Mouse (Mus musculus) left cerebral cortex, postnatal 10 days (tissue): ENCODE data around the gene Rad9a. TPM values are rescaled to one million over a fixed set of nuclear protein-coding genes. Genes with fewer than 3 reads are reported as not detected.
"Not testable (repeated sequence)": the region's sequence is repeated elsewhere in the genome, so short reads cannot be mapped to it uniquely, and the experiment has no call there.

Experiments
- DNase-seq, 2 experiments: peaks; one replicate each; pipeline ENCODE4 v3.0.0; 2021 to 2022; ENCODE audit warnings: low spot score in 2 of 2, mixed read lengths in 1 of 2; ENCODE audit errors: extremely low spot score in 1 of 2
- intact Hi-C: fragments of 180-260 bp; cut with DNase I; formaldehyde crosslinking; loops from one replicate; pipeline ENCODE4 v1.15.1; 2025
- total RNA-seq, 2 experiments: library from RNA; stranded (reverse); gene quantifications; 2 replicates each; pipeline ENCODE4 v1.2.3; 2021

Rad9a gene
- 1 to 10 TPM; 8.9 to 9.3 TPM for total RNA-seq

DNA sequence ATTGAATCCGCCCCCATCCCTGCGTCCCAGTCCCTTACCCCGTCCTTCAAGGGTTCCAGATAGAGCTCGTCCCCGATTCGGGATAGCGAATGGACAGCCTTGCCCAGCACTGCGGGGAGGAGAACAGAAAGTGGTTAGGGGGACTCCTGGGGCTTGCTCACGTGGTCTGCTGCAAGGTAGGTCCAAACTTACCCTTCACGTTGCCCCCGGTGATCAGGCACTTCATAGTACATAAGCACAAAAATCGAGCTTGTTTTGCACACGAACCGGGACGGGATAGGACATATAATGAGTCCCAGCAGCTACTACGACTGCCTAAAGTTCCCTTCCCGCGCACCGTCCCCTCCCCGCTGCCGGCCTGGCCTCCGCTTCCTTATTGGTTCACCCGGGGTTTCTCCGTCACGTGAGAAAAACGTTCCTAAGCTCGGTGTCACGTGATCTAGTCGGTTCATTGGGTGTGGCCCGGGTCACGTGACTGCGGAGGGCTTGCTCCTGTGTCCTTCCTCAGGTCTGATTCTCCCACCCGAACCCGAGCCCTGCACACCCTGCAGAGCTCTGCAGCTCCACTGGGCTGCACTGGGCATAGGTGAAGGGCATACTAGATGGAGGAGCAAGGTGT is at the start of gene Rad9a:
Gene Rad9a, minus strand, starts transcription at position 372 of the 619 bp plus-strand sequence.
- DNase-seq: peak; percentile 95 to 98
- intact Hi-C loops: loop anchor here (5.0 kb wide), 1 partner anchor 74 kb away; the partner anchor contains the start of gene Aip

DNA sequence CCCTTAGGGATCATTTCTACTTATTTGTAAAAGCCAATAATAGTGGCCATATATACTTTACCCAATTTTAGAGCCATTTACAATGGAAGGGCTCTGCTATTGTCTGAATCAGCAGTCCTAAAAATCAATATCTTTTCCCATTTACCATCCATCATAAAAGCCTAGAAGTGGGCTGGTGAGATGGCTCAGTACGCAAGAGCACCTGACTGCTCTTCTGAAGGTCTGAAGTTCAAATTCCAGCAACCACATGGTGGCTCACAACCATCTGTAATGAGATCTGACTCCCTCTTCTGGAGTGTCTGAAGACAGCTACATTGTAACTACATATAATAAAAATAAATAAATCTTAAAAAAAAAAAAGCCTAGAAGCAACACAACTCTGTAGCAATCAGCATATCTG is 47.2 kb upstream of the Rad9a start:
- DNase-seq: not testable (repeated sequence)

DNA sequence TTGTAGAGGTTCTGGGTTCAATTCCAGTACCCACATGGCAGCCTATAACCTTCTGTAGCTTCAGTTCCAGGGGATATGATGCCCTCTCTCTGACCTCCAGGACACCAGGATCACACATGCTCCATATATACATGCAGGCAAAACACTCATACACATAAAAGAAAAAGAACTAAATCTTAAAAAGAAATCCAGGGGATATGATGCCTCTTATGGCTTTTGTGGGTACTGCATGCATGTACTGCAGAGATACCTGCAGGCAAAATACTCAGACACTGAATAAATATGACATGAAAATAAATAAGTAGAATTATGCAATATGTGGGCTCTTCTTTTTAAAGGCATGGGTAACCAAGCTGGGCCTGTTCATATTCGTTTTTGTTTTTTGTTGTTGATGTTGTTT is 45.5 kb upstream of the Rad9a start:
- no peak for DNase-seq
- intact Hi-C loops: no loop called here

More for the DNA sequence above, 47.2 kb upstream of the Rad9a start:
- intact Hi-C loops: not testable (repeated sequence)

DNA sequence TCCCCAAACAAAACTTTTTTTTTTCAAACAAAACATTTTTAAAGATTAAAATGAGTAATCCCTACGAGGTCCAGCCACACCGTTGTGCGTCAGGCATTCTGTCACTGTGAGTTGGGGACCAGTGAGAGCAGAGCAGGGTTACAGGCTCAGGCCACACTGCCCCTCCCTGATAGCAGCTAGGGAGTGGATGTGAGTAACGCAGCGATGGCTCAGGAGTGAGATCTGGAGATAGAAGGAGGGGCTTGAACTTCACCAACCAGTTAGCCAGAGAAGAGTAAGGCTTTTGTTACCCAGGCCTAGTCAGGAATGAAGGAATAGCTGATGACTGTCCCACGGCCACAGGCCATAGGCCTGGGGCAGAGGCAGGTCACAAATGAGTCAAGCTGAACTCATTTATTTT is 43.3 kb upstream of the Rad9a start:
- intact Hi-C loops: no loop called here
- DNase-seq: no peak

DNA sequence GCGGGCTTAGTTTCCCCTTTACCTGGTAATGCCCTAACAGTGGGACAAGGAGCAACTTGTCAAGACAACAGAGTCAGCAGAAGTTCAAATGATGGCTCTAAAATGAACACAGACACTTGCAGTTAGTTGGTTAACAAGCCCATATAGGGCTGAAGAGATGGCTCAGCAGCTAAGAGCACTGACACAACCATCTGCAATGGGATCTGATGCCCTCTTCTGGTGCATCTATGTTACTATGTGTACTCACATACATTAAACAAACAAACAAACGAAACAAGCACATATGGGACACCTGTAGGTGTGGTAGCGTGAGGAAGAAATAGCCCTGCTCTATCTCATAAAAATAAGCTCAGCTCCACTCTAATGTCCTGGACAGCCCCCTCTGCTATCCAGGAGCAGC is 41.0 kb upstream of the Rad9a start:
- DNase-seq: no peak
- intact Hi-C loops: no loop called here

DNA sequence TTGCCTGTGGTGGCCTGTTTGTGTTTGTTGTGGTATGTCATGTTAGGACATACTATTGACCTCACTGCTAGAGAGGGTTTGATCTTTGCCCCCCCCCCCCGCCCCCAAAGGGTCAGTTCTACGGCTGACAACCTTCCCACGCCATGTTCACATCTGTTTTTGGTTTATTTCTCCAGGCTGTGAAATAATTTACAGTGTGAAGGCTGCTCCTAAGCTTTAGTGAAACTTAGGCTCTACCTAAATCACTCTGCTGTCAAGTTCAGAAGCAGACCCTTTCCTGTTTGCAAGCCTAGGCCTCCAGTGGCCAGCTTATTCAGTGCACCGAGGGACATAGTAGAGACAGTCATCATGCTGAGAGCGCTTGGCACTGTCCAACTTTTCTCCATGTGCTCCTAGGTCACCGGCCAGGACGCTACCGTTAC is 38.8 kb upstream of the Rad9a start:
- DNase-seq: no peak
- intact Hi-C loops: no loop called here

DNA sequence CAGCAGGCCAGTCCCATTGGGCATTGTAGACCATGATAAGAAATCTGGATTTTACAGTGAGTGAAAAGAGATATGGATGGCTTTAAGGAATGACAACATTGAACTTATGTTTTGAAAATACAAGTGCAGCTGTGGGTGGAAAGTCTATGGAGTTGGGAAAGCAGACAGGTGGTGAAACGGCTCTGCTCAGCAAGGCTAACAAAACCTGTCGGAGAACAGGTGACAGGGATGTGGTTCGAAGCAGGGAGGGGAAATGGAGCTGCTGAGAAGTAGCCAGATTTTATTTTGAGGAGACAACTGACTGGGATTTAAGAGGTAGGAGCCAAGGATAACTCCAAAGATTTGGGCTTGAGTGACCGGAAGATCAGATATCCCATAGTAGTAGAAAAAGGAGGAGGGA is 33.1 kb upstream of the Rad9a start:
- no peak for DNase-seq
- intact Hi-C loops: no loop called here

DNA sequence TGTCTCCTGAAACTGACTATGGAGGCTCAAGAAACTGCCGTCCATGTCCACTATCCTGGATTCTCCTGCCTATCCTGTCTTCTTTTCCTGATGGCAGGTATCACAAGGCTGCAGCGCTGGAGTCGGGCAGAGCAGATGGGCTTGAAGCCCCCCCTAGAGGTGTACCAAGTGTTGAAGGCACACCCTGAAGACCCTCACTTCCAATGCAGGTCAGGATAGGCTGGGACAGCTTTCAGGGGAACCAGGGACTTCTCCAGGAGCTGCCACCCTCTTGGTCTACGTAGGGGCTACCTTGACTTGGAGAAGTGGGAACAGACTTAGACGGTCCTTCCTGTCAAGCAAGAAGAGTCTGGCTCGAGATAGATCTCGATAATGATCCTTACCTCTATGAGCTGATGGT is 31.2 kb upstream of the Rad9a start:
- intact Hi-C loops: no loop called here
- DNase-seq: no peak

DNA sequence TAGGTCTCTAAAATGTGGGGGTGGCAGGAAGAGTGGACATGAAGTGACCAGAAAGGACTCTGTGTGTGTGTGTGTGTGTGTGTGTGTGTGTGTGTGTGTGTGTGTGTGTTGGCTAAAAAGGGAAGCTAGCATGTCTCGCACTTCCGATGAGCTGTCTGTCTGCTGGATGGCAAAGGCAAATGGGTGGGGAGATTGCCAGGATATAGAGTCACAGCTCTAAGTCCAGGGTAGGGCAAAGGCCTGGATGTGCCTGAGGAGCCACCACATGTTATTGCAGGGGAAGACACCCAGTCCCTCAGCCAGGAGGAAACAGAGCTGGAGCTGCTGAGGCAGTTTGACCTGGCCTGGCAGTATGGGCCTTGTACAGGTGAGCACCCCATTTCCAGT is 30.7 kb upstream of the Rad9a start:
- DNase-seq: no peak
- intact Hi-C loops: no loop called here

DNA sequence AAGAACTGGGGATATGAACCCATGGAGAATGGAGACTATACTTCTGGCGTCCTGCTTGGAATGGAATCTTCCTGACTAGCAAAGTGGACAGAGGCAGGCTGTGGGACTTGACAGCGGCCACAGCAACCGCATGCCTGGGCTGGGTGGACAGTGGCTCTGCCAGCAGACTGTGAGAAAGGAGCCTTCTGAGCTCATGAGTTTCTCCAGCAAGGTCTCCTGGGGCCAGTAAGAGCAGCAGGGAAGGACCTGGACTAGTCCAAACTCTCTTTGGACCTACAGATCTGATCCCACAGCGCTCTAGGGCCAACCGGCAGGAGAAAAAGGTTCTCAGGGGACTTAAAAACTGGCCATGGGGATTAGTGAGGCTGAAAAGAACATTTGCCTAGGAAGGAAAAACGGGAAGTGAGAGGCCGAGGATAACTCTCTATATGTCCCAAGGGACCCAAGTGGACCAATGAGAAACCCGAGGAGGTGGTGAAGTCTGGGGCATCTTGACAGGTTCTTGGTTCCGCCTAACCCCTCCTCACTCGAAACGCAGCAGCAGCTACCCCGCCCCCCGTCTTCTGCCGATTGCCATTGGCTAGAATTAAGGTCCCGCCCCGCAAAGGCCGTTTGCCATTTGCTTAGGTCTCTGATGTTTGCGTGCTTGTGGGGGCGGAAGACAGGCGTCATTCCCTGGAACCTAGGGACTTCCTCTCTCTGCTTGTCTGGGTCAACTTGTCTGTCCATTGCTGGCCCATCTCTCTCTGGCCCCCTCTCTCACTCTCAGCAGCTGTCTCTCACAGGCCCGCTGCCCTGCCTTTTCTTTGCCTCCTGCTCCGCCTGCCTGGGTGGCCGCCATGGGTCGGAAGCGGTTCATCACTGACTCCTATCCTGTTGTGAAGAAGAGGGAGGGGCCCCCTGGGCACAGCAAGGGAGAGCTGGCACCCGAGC is 30.1 kb upstream of the Rad9a start, which contains the start of gene Pold4:
Gene Pold4, plus strand, starts transcription at position 647 of the 933 bp plus-strand sequence.
- intact Hi-C loops: no loop called here
- peak; percentile 97 to 99 for DNase-seq

DNA sequence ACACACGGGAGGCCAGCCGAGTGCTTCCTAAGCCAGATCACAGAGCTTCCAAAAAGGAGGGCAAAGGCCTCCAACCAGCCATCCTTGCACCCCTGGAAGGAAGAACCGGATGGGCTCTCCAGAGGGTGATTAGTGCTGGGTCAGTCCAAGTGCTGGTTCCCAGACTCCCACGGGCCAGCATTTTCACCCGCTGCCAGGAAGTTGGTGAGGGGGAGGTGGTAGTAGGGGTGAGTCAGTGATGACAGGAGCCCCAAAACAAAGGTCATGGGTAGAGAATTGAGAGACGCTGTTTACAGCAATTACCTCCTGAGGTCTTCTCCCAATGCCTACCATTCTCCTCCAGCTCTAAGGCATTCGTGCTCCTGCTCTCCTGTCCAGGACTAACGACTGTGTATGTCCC is 29.0 kb upstream of the Rad9a start:
- no peak for DNase-seq
- intact Hi-C loops: no loop called here

DNA sequence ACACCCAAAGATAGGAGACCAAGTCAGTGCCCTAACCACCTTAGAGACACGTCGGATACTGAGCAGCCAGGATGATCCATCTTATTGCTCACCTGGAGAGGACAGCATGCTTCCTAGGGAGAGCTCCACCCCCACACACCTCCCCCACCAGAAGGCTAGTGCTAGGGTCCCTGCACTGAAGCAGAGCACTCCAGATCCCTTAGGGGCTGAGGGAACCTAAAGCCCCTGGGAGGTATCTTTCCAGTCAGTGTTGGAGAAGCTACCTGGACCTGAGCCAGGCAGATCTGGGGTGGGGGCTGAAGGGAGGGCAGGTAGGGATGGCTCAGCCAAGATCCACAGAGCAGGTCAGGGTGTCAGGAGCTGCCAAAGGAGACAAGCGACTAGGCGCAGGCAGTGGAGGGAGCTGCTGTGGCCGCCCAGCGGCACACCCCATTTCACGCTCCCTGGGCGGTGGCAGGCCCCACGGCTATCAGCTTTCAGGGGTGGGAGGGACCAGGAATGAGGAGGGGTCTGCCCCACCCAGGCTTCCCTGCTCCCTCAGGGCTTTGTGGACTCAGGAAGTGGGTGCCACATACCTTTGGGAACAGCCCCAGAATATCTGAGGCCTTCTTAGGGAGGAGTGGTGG is 28.1 kb upstream of the Rad9a start:
- intact Hi-C loops: loop anchor here (2.0 to 10.0 kb wide), 4 partner anchors 23 to 285 kb away; partner anchors contain the start of gene Ndufv1
- DNase-seq: peak in 1 of 2 experiments; percentile 54

DNA sequence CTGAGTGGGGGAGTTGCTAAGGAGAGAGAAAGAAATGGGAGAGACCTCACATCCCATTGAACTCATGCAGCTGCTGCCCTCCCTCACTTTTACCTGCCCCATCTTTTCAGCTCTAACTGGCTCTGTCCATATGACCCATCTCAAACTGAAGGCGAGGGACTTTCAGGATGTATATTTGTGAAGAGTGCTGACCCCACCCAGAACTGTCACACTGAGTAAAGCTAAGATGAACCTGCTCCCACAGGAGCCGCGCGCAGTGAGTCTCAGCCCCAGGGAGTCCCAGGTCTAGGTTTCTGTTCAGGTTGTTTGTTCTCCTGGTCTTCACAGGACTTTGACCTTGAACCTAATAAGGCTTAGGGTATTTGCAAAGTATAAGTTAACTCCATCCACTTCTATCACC is 27.4 kb upstream of the Rad9a start:
- DNase-seq: no peak
- intact Hi-C loops: loop anchor here (2.0 to 10.0 kb wide), 4 partner anchors 22 to 284 kb away; partner anchors contain the start of gene Ndufv1

DNA sequence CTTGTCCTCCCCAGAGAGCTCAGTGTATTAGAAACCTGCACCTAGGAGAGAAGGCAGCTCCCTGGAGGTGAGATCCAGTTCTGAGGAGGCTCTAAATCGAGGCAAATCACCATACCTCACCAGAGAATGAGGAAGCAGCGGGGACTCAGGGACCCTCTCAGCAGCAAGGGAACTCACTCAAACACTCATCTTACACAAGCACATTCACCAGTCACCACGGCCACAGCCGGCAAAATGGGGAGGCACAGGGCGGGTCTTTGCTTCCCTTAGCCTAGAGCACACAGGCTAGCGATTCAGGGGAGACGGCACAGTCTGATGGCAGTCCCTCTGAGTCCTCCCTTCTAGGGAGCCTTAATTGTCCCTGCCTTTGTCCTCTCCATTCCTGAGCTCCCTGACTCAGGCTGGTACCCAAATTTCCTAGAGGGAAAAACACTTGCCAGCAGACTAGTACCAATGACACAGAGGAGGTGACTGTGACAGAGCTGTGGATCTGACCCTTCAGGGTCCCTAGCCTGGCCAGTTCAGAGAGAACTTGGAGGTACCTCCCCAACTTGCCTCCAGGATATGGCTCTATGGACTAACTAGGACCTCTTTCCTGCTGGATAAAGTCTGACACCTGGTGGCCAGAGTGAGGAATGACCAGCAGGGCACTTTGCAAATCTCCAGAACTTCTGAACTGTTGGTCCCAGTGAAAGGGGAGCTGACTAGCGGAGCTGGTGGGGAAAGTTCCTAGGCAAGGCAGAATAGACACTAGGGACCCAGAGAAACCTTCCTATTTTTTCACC is 26.6 kb upstream of the Rad9a start:
- intact Hi-C loops: loop anchor here (2.0 to 10.0 kb wide), 4 partner anchors 21 to 283 kb away; partner anchors contain the start of gene Ndufv1

DNA sequence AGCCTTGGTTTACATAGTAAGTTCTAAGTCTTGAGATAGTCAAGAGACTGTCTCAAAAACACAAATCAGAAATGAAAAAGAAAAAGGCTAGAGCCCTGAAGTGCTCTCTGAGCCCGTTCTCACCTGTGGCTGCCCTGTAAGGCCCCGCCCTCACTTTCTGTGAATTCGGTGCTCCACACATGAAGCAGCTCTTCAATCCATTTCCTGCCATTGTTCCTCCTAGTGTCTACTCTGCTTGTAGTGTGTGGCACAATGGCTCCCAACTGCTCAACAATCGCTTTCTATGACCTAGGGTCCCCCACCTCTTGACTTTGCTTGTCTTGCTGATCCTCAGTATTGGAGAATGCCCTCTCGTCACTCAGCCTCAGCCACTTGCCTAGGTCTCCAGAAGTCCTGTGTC is 26.0 kb upstream of the Rad9a start:
- no peak for DNase-seq
- intact Hi-C loops: loop anchor here (10.0 kb wide), 3 partner anchors 123 to 283 kb away; partner anchors contain the start of gene Ndufv1

More for the DNA sequence above, 26.6 kb upstream of the Rad9a start:
- peak; percentile 70 to 75 for DNase-seq

DNA sequence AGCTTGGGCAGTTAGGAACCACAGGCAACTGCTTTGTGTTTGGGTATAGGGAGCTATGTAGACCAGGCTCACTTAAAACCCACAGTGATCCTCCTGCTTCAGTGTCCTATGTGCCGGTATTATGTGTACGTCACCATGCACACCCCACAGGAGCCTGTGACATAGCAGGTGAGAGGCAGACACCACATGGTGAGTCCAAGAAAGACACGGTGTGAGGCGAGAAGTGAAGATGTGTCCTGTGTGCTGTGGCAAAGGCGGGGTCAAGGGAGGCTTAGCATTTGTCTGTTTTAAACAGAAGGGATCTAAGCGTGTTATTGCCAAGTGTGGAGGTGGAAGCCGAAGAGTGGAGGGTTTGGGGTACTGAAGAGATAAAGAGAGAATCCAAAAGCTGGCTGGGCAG is 25.3 kb upstream of the Rad9a start:
- intact Hi-C loops: loop anchor here (10.0 kb wide), 3 partner anchors 122 to 282 kb away; partner anchors contain the start of gene Ndufv1

DNA sequence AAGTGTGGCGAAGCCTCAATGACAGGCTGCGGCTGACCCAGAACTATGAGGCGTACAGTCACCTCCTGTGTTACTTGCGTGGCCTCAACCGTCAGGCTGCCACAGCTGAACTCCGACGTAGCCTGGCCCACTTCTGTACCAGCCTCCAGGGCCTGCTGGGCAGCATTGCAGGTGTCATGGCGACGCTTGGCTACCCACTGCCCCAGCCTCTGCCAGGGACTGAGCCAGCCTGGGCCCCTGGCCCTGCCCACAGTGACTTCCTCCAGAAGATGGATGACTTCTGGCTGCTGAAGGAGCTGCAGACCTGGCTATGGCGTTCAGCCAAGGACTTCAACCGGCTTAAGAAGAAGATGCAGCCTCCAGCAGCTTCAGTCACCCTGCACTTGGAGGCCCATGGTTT is 20.7 kb upstream of the Rad9a start:
- intact Hi-C loops: loop anchor here (10.0 kb wide), 3 partner anchors 117 to 277 kb away; partner anchors contain the start of gene Ndufv1

More for the DNA sequence above, 25.3 kb upstream of the Rad9a start:
- no peak for DNase-seq

More for the DNA sequence above, 20.7 kb upstream of the Rad9a start:
- peak in 1 of 2 experiments; percentile 43 for DNase-seq
